Mouse (Mus musculus) gastrocnemius, postnatal 25 days (tissue): Measurements from ENCODE around the gene Atp6v1e1. TPM values are rescaled to one million over a fixed set of nuclear protein-coding genes. Genes with fewer than 3 reads are reported as not detected.
"Not testable (repeated sequence)": the region's sequence is repeated elsewhere in the genome, so short reads cannot be mapped to it uniquely, and the experiment has no call there.

Source experiments
- DNase-seq: peaks from one replicate; pipeline ENCODE4 v3.0.0; 2022
- long read RNA-seq, 2 experiments: library from polyadenylated mRNA; stranded (forward); transcript quantifications; one replicate each; pipeline ENCODE4 v2.0.0; 2021
- total RNA-seq, 2 experiments: library from RNA; stranded (reverse); gene quantifications; 1 replicate in 1 of 2; 2 replicates in 1 of 2; pipeline ENCODE4 v1.2.3; 2021

The Atp6v1e1 gene
- 100 to 1,000 TPM; 114 to 127 TPM for total RNA-seq
- long read RNA-seq, experiment 1, transcript Atp6v1e1-201 (9 exons, 1,312 nt), result major isoform, 162 of 172 reads
- long read RNA-seq, experiment 1, partial matches to known transcripts, result 4 of 172 reads
- long read RNA-seq, experiment 1, other reads (novel, unspliced or antisense), result 6 of 172 reads
- long read RNA-seq, experiment 2, transcript Atp6v1e1-201 (9 exons, 1,312 nt), result major isoform, 156 of 163 reads
- long read RNA-seq, experiment 2, partial matches to known transcripts, result 1 of 163 reads
- long read RNA-seq, experiment 2, other reads (novel, unspliced or antisense), result 6 of 163 reads

GRCm38 (mm10) chr6:120822307-120822928, at the start of gene Atp6v1e1:
TSS of gene Atp6v1e1 (minus strand) at chr6:120822793.
- peak; percentile 94 for DNase-seq

GRCm38 (mm10) chr6:120871286-120871685, 48.7 kb upstream of the Atp6v1e1 start:
- DNase-seq, result no peak

- DNase-seq, result no peak
Observed at GRCm38 (mm10) chr6:120868824-120869223, 46.2 kb upstream of the Atp6v1e1 start.

GRCm38 (mm10) chr6:120866051-120866814, 43.6 kb upstream of the Atp6v1e1 start:
- DNase-seq, result no peak

- DNase-seq, result no peak
Observed at GRCm38 (mm10) chr6:120860079-120860478, 37.5 kb upstream of the Atp6v1e1 start.

GRCm38 (mm10) chr6:120858217-120858711, 35.7 kb upstream of the Atp6v1e1 start:
- DNase-seq, result no peak

- DNase-seq, result no peak
Observed at GRCm38 (mm10) chr6:120854413-120854812, 31.8 kb upstream of the Atp6v1e1 start.

- DNase-seq, result not testable (repeated sequence)
Observed at GRCm38 (mm10) chr6:120850720-120851119, 28.1 kb upstream of the Atp6v1e1 start.

- no peak for DNase-seq
Observed at GRCm38 (mm10) chr6:120841754-120842153, 19.2 kb upstream of the Atp6v1e1 start.

- no peak for DNase-seq
Observed at GRCm38 (mm10) chr6:120840258-120840657, 17.7 kb upstream of the Atp6v1e1 start.

- DNase-seq, result no peak
Observed at GRCm38 (mm10) chr6:120837152-120837530, 14.5 kb upstream of the Atp6v1e1 start.

GRCm38 (mm10) chr6:120836389-120837151, 14.0 kb upstream of the Atp6v1e1 start:
- no peak for DNase-seq

GRCm38 (mm10) chr6:120835474-120836374, 13.1 kb upstream of the Atp6v1e1 start, which contains the start of gene Bcl2l13:
TSS of gene Bcl2l13 (plus strand) at chr6:120836212.
- DNase-seq, result peak; percentile 94

- no peak for DNase-seq
Observed at GRCm38 (mm10) chr6:120834766-120835321, 12.3 kb upstream of the Atp6v1e1 start.

GRCm38 (mm10) chr6:120832097-120832496, 9.5 kb upstream of the Atp6v1e1 start:
- no peak for DNase-seq

- no peak for DNase-seq
Observed at GRCm38 (mm10) chr6:120830866-120831608, 8.4 kb upstream of the Atp6v1e1 start.

GRCm38 (mm10) chr6:120830056-120830455, 7.5 kb upstream of the Atp6v1e1 start:
- DNase-seq, result no peak

- no peak for DNase-seq
Observed at GRCm38 (mm10) chr6:120822937-120823614, 483 bp upstream of the Atp6v1e1 start.

GRCm38 (mm10) chr6:120821715-120822114, 878 bp downstream of the Atp6v1e1 start:
- no peak for DNase-seq
